Mouse (Mus musculus) heart, embryonic 10.5 days (tissue): ENCODE results near the gene Plekha5. TPM values are rescaled to one million over a fixed set of nuclear protein-coding genes. Genes with fewer than 3 reads are reported as not detected.
A peak's percentile ranks its signal among the peaks of the same experiment; 100 is the strongest.
"Not testable (repeated sequence)": the region's sequence is repeated elsewhere in the genome, so short reads cannot be mapped to it uniquely, and the experiment has no call there.

Experiments
- DNase-seq: peaks from one replicate; pipeline ENCODE4 v3.0.0-alpha.2; 2017; ENCODE audit warnings: low spot score
- H3K27ac ChIP-seq: fragments of 300-500 bp; sonication (generic); 2 replicates; pipeline ENCODE4 v1.5.1; 2016; ENCODE audit warnings: mild to moderate bottlenecking
- H3K27me3 ChIP-seq: fragments of 300-500 bp; sonication (generic); 2 replicates; pipeline ENCODE4 v1.6.1; 2016; ENCODE audit warnings: mild to moderate bottlenecking; ENCODE audit not compliant: poor library complexity, insufficient read depth, severe bottlenecking
- H3K36me3 ChIP-seq: fragments of 300-500 bp; sonication (generic); 2 replicates; pipeline ENCODE4 v1.6.1; 2016; ENCODE audit warnings: mild to moderate bottlenecking, moderate library complexity
- H3K4me1 ChIP-seq: fragments of 300-500 bp; sonication (generic); 2 replicates; pipeline ENCODE4 v1.6.1; 2016; ENCODE audit warnings: mild to moderate bottlenecking
- H3K4me3 ChIP-seq: fragments of 300-500 bp; sonication (generic); 2 replicates; pipeline ENCODE4 v1.5.1; 2016; ENCODE audit warnings: mild to moderate bottlenecking, moderate library complexity
- H3K9me3 ChIP-seq: fragments of 300-500 bp; sonication (generic); 2 replicates; pipeline ENCODE4 v1.6.1; 2016; ENCODE audit warnings: mild to moderate bottlenecking, moderate library complexity
- WGBS: fragments of 180-500 bp; shearing (Covaris S2); methylation state at CpG from one replicate; pipeline ENCODE4 v1.1.7; 2016; 5-methylcytosine and 5-hydroxymethylcytosine counted together
- polyA plus RNA-seq: library from polyadenylated mRNA; unstranded; fragments of >200 nt; fragmentation: Nextera tagmentation; extraction: Ambion mirVana; gene quantifications from 2 replicates; pipeline ENCODE4 v1.2.1, GENCODE M21; 2016

Plekha5 gene
- polyA plus RNA-seq, 1 experiment from 2014 or later: 33.8 TPM

DNA sequence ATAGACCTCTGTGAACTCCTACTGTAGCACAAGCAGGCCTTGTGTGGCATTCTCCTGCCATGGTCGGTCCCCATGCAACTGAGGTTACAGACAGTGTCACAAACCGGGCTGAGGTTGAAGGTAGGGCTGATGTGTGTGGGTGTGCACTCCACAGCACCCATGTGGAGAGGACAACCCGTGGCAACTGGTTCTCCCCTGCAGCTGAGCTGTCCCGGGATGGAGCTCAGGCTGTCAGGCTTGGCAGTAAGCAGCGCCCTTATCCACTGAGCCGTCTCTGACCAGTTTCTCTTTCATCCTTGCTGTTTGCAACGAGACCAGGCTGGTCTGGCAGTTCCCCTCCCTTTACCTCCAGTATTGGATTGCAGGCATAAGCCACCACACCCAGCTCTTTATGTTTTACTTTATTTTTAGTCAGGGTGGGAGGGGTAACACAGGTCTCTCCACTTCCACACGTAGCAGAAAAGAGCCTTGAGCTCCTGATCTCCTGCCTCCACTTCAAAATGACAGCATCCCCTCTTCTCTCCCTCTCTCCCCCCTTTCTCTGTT, 162.9 kb downstream of the Plekha5 start:
- H3K27ac ChIP-seq: no peak overlapping the region
- H3K9me3 ChIP-seq: no peaks in the 10 kb centered on the region
- H3K36me3 ChIP-seq: peaks cover 64% of the 10 kb centered on the region

DNA sequence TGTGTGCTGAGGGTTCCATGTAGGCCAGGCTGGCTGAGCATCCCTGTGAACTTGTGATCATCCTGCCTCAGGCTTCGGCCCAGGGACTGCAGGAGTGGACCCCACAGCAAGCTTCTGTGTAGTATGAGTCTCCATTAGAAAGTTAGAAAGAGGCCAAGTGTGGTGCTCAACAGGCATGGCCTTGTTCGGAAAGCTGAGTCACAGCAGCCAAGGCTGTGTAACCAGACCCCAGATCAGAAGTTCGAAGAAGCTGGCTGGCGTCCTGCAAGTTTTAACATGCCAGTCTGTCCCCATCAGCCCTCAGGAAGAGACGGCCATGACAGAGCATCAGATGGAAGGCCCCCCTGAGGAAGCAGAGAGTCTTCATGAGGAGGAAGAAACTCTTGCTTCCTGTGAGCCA, 167.5 kb downstream of the Plekha5 start:
- Histone ChIP-seq H3K4me1 (no peaks in the 10 kb centered on the region), H3K36me3 (peaks cover 78% of the 10 kb centered on the region), H3K27ac (no peak overlapping the region), H3K9me3 (no peaks in the 10 kb centered on the region), H3K27me3 (no peaks in the 10 kb centered on the region), H3K4me3 (no peak overlapping the region)
- 85% methylated on average over 5 of the region's 5 CpGs for WGBS
- no peak for DNase-seq

More for the DNA sequence above, 162.9 kb downstream of the Plekha5 start:
- Histone ChIP-seq H3K4me1 (no peaks in the 10 kb centered on the region), H3K4me3 (no peak overlapping the region), H3K27me3 (no peaks in the 10 kb centered on the region)
- 72% methylated on average over 8 of the region's 8 CpGs for WGBS
- no peak for DNase-seq

DNA sequence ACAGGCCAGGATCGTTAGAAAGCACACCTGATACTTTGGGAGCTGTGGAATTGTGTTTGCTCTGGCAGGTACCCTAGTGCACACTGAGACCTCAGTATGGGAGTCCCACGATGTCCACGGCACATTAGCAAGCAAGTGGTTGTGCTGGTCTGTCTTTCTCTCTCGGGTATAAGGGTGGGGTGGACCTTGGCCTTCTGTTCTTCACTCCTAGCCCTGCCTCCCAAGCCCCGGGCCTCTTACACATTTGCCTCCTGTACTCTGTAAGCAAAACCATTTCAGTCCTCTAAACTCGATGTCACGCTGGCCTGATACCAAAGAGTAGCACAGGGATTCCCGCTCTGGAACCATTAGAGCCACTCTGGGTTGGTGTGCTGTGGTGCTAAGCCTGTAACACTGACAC, 168.9 kb downstream of the Plekha5 start:
- WGBS: 88% methylated on average over 8 of the region's 8 CpGs
- H3K27ac ChIP-seq: no peak overlapping the region
- H3K4me1 ChIP-seq: no peaks in the 10 kb centered on the region
- H3K36me3 ChIP-seq: peaks cover 76% of the 10 kb centered on the region
- no peaks in the 10 kb centered on the region for H3K9me3 ChIP-seq
- no peak for DNase-seq
- no peak overlapping the region for H3K4me3 ChIP-seq
- H3K27me3 ChIP-seq: no peaks in the 10 kb centered on the region

DNA sequence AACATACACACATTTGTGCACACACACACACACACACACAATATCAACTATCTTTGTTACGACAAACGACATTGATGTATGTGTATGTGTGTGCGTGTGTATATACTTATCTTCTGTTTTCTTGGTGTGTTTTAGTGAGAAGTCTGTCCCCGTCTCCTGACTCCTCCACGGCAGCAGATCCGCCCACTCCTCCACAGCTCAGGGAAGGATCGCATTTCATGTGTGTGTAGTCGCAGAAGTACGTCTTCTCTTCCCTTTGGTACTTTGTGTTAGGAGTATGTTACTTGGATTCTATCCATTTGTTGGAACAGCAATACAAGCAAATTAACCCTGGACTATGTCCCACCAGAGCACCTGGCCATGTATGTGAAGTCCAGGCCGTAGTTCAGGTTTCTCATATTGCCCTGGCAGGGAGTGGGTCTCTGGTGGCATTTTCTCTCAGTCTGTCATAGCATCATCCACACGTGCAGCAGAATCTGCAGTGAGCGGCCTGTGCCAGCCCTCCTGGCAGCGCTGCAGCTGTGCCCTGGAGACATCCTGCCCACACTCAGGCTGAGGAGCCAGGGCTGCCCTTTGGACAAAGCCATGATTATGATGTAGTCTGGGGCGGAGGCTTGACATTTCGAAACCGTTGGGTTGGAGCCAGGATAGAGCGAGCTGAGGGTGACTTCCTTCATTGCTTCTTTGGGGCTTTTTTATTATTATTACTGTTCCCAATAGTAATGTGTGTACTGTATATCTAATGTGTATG, 169.7 kb downstream of the Plekha5 start:
- H3K9me3 ChIP-seq: no peaks in the 10 kb centered on the region
- no peaks in the 10 kb centered on the region for H3K27me3 ChIP-seq
- DNase-seq: no peak
- peaks cover 67% of the 10 kb centered on the region for H3K36me3 ChIP-seq
- WGBS: 84% methylated on average over 17 of the region's 17 CpGs
- H3K4me1 ChIP-seq: no peaks in the 10 kb centered on the region
- H3K27ac ChIP-seq: no peak overlapping the region
- no peak overlapping the region for H3K4me3 ChIP-seq

DNA sequence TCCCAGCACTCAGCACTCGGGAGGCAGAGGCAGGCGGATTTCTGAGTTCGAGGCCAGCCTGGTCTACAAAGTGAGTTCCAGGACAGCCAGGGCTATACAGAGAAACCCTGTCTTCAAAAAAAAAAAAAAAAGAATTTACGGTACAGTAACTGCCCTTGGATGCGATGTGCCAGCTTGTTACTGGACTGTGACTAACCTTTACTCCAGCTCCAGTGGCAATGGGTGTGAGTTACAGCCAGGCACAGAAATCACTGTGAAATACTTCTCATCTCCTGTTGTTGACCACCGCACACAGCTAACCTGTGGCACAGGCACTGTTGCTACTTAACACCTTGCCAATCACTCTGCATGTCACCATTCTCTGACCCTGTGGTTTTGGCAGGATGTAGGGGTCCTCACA, 171.7 kb downstream of the Plekha5 start:
- H3K9me3 ChIP-seq, DNase-seq, H3K27ac ChIP-seq, H3K27me3 ChIP-seq, H3K4me1 ChIP-seq, H3K4me3 ChIP-seq: not testable (repeated sequence)
- peaks cover 56% of the 10 kb centered on the region for H3K36me3 ChIP-seq
- WGBS: 86% methylated on average over 6 of the region's 6 CpGs

DNA sequence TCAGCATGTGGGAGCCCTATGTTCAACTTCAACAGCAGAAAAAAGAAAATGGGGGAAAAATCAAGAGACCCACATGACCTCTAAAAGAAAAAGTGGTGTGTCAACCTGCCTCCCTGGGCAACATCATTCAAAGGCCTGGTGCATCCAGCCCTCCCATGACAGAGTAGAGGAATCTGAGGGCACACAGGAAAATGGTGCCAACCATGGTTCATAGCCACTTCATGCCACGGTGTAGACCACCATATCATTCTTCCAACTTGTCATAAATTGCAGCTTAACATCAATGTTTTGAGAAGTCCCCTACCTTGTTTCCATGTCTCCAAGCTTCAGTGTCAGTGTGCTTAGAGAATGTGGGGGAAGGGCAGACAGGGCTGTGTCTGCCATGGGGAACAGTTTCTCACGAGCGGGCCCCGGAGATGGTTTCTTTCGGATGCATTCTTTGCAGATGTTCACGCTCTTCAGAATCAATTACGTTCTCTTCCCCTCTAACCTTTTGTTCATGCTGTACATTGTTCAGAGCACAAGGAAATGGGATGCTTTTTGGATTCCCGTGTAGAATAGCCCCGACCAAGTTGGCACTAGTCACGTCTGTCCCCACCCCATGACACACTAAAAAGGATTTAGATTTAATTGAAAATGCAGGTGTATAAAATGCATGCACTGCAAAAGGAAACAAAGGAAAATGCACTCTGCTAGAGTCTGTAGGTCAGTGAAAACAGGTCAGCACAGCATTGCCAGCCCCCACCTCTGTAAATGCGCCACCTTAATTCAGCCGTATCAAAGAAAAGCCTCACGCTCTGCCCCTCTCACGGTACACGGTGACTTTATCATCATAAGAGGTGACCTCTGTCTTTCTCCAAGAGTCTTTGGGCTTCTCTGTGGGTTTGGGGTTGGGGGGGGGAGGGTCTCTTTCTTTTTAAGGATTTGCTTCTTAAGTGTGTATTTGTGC, 173.8 kb downstream of the Plekha5 start:
- no peaks in the 10 kb centered on the region for H3K9me3 ChIP-seq
- H3K36me3 ChIP-seq: peaks cover 39% of the 10 kb centered on the region; the same call in 1 of the 2 replicates
- DNase-seq: no peak
- no peak overlapping the region for H3K27ac ChIP-seq
- no peaks in the 10 kb centered on the region for H3K27me3 ChIP-seq
- no peak overlapping the region for H3K4me3 ChIP-seq
- WGBS: 91% methylated on average over 15 of the region's 15 CpGs
- H3K4me1 ChIP-seq: no peaks in the 10 kb centered on the region

DNA sequence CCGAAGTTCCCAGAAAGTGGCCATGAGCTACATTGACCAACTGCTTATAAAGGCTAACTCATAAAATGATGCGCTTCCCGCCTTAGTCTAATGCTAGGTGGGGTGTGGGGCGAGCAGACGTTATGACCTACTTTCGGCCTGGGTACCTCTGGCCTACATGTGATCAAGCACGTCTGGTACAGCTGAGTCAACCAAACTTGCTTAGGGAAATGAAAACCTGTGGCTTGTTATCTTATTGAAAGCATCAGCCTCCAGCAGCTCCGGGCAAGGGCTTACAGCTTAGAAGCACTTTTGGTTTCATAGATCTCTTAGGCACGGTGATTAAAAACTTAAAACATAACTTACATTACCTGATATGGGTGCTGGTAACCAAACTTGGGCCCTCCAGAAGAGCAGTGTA, 174.7 kb downstream of the Plekha5 start:
- no peak for DNase-seq
- peaks cover 6% of the 10 kb centered on the region; the same call in 1 of the 2 replicates for H3K4me1 ChIP-seq
- H3K4me3 ChIP-seq: no peak overlapping the region
- H3K36me3 ChIP-seq: peaks cover 30% of the 10 kb centered on the region; the same call in 1 of the 2 replicates
- WGBS: 90% methylated on average over 9 of the region's 9 CpGs
- H3K9me3 ChIP-seq: no peaks in the 10 kb centered on the region
- H3K27ac ChIP-seq: no peak overlapping the region
- no peaks in the 10 kb centered on the region for H3K27me3 ChIP-seq

DNA sequence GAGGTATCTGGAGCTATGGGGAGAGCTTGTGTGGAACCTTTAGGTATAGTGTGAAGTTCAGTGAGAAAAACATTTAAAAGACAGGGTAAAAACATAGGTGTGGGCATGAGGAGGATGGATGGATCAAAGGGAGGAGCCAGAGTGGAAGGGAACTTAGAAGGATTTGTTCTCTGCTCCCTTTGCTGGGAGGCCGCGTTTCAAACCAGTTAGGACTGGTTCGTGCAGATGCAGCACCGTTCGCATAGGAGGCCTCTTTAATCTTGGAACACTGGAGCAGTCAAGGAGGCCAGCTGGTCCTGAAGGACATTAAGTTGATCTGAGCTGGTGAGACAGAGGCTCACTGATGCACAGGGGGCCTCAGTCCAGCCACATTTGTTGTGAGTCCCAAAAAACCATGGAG, 175.5 kb downstream of the Plekha5 start:
- no peaks in the 10 kb centered on the region for H3K27me3 ChIP-seq
- H3K27ac ChIP-seq: no peak overlapping the region
- peaks cover 23% of the 10 kb centered on the region; the same call in 1 of the 2 replicates for H3K36me3 ChIP-seq
- H3K9me3 ChIP-seq: no peaks in the 10 kb centered on the region
- 86% methylated on average over 5 of the region's 5 CpGs for WGBS
- H3K4me3 ChIP-seq: no peak overlapping the region
- DNase-seq: no peak
- peaks cover 9% of the 10 kb centered on the region; the same call in 1 of the 2 replicates for H3K4me1 ChIP-seq

DNA sequence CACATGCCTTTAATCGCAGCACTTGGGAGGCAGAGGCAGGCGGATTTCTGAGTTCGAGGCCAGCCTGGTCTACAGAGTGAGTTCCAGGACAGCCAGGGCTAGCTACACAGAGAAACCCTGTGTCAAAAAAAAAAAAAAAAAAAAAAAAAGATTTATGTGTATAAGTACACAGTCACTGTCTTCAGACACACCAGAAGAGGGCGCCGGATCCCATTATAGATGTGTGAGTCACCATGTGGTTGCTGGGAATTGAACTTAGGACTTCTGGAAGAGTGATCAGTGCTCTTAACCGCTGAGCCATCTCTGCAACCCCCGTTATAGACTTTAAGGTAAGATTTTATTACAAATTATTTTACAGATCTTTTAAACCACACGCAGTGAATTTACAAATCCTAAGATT, 176.8 kb downstream of the Plekha5 start:
- not testable (repeated sequence) for H3K27ac ChIP-seq, H3K9me3 ChIP-seq, H3K27me3 ChIP-seq, H3K4me3 ChIP-seq, DNase-seq, H3K4me1 ChIP-seq
- WGBS: 85% methylated on average over 8 of the region's 8 CpGs
- H3K36me3 ChIP-seq: peaks cover 17% of the 10 kb centered on the region; the same call in 1 of the 2 replicates

DNA sequence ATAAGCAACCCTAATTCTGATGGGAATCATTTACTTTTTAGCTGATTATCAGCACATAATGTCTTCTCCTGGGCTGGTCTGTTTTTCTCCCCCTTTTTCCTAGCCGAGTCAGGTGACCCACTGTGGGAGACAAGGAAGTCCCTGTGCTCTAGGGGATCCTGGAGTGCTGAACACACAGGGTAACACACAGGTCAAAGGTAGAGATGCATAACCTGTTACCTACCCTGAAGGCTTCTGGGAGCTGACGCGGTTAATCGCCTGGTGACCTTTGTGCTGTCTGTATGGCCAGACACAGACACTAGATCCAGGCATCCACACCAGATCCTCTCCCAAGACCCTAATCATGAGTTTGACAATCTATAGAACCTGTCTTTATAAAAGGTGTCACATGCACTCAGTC, 177.3 kb downstream of the Plekha5 start:
- no peak for DNase-seq
- WGBS: 90% methylated on average over 4 of the region's 4 CpGs
- Histone ChIP-seq H3K27me3 (no peaks in the 10 kb centered on the region), H3K4me3 (no peak overlapping the region), H3K9me3 (no peaks in the 10 kb centered on the region), H3K4me1 (peaks cover 9% of the 10 kb centered on the region; the same call in 1 of the 2 replicates), H3K36me3 (peaks cover 12% of the 10 kb centered on the region; the same call in 1 of the 2 replicates), H3K27ac (no peak overlapping the region)

DNA sequence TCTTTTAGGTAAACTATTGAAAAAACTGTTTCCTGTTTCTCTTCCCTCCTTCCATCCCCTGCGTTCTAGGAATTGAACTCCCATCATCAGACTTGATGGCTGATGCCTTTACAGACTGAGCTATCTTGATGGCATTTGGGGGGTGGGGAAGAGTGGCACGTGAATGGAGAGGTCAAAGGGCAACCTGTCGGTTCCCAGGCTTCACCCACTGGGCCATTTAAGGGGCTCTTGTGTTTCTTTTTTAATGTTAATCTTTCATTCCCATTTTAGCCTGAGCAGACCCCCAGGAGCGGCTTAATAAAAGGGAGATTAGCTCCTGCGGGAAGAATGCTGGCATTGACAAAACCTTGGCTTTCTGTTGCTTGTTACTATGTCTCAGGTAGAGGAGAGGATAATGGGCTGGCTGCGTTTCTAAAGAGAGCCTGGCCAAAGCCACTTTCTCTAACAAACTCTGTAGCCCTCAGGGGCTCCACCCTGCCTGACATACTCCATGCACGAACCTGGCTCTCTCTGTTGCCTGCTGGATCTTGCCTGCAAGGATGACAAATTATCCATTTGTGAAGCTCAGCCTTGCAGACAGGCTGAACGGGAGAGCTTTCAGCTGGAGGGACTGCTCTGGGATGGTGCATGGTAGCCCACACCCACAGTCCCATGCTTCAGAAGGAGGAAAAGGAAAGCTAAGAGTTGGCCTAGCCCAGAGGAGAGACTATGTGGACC, 179.5 kb downstream of the Plekha5 start:
- 21% methylated on average over 8 of the region's 8 CpGs for WGBS
- peaks cover 9% of the 10 kb centered on the region; the same call in 1 of the 2 replicates for H3K4me1 ChIP-seq
- H3K4me3 ChIP-seq: no peak overlapping the region
- DNase-seq: peak; percentile 67
- no peaks in the 10 kb centered on the region for H3K9me3 ChIP-seq
- no peak overlapping the region for H3K27ac ChIP-seq
- no peaks in the 10 kb centered on the region for H3K36me3 ChIP-seq
- H3K27me3 ChIP-seq: no peaks in the 10 kb centered on the region

DNA sequence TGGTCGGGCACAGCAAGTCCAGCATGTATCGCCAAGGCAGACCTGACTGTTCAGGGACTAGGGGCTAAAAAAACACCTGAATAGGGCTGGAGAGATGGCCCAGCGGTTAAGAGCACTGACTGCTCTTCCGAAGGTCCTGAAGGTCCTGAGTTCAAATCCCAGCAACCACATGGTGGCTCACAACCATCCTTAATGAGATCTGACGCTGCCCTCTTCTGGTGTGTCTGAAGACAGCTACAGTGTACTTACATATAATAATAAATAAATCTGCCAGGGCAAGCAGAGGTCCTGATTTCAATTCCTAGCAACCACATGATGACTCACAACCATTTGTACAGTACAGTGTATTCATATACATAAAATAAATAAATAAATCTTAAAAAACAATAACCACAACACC, 181.3 kb downstream of the Plekha5 start:
- H3K4me1 ChIP-seq, H3K27ac ChIP-seq, H3K36me3 ChIP-seq, H3K27me3 ChIP-seq, H3K9me3 ChIP-seq, DNase-seq, H3K4me3 ChIP-seq: not testable (repeated sequence)
- 88% methylated on average over 5 of the region's 5 CpGs for WGBS
